Mouse (Mus musculus) fat pad, adult 2 months (tissue): ENCODE results near the gene Coil.
"Not testable (repeated sequence)": the region's sequence is repeated elsewhere in the genome, so short reads cannot be mapped to it uniquely, and the experiment has no call there.

ENCODE experiments used
- DNase-seq: peaks from one replicate; pipeline ENCODE4 v3.0.0-alpha.2; 2011; ENCODE audit warnings: low read depth, low spot score; ENCODE audit errors: extremely low read depth

Gene Coil

GRCm38 (mm10) chr11:88966881-88967361, 3.1 kb upstream of the Coil start, which contains the start of gene Elobl:
Gene Elobl (minus strand): TSS chr11:88966931.
- DNase-seq = no peak

GRCm38 (mm10) chr11:88973776-88974701, 4.0 kb downstream of the Coil start:
- peak; percentile 31 for DNase-seq

- DNase-seq = no peak
Measured at GRCm38 (mm10) chr11:88976320-88976719, 6.3 kb downstream of the Coil start.

- no peak for DNase-seq
Measured at GRCm38 (mm10) chr11:88977188-88977587, 7.1 kb downstream of the Coil start.

- DNase-seq = no peak
Measured at GRCm38 (mm10) chr11:88981337-88981736, 11.3 kb downstream of the Coil start.

- DNase-seq = no peak
Measured at GRCm38 (mm10) chr11:88986616-88987015, 16.6 kb downstream of the Coil start.

- no peak for DNase-seq
Measured at GRCm38 (mm10) chr11:88988956-88989355, 18.9 kb downstream of the Coil start.

GRCm38 (mm10) chr11:88989530-88989929, 19.5 kb downstream of the Coil start:
- DNase-seq = no peak

GRCm38 (mm10) chr11:88993186-88993585, 23.1 kb downstream of the Coil start:
- DNase-seq = no peak

- no peak for DNase-seq
Measured at GRCm38 (mm10) chr11:88993625-88994024, 23.6 kb downstream of the Coil start.

- DNase-seq = no peak
Measured at GRCm38 (mm10) chr11:88994492-88994891, 24.4 kb downstream of the Coil start.

- DNase-seq = no peak
Measured at GRCm38 (mm10) chr11:88995616-88996015, 25.6 kb downstream of the Coil start.

GRCm38 (mm10) chr11:88996427-88996826, 26.4 kb downstream of the Coil start:
- DNase-seq = no peak

- not testable (repeated sequence) for DNase-seq
Measured at GRCm38 (mm10) chr11:88997343-88997742, 27.3 kb downstream of the Coil start.

- DNase-seq = no peak
Measured at GRCm38 (mm10) chr11:88998406-88998805, 28.4 kb downstream of the Coil start.

- DNase-seq = no peak
Measured at GRCm38 (mm10) chr11:88998974-88999722, 29.1 kb downstream of the Coil start, which contains the start of gene Trim25. Gene Trim25 (plus strand): TSS chr11:88999376.

GRCm38 (mm10) chr11:88999723-89000526, 29.9 kb downstream of the Coil start:
- no peak for DNase-seq

- no peak for DNase-seq
Measured at GRCm38 (mm10) chr11:89000527-89000819, 30.4 kb downstream of the Coil start.

- DNase-seq = no peak
Measured at GRCm38 (mm10) chr11:89001569-89001968, 31.5 kb downstream of the Coil start.

GRCm38 (mm10) chr11:89002068-89002467, 32.0 kb downstream of the Coil start:
- DNase-seq = no peak

- no peak for DNase-seq
Measured at GRCm38 (mm10) chr11:89002621-89003020, 32.6 kb downstream of the Coil start.
